Mouse (Mus musculus): ENCODE measurements around the gene Nfasc. TPM values are rescaled to one million over a fixed set of nuclear protein-coding genes. Genes with fewer than 3 reads are reported as not detected.

Gene Nfasc
- not detected in 2 replicates for polyA plus RNA-seq (2012; ENCODE audit: insufficient read depth, insufficient read length, missing spikeins)

DNA sequence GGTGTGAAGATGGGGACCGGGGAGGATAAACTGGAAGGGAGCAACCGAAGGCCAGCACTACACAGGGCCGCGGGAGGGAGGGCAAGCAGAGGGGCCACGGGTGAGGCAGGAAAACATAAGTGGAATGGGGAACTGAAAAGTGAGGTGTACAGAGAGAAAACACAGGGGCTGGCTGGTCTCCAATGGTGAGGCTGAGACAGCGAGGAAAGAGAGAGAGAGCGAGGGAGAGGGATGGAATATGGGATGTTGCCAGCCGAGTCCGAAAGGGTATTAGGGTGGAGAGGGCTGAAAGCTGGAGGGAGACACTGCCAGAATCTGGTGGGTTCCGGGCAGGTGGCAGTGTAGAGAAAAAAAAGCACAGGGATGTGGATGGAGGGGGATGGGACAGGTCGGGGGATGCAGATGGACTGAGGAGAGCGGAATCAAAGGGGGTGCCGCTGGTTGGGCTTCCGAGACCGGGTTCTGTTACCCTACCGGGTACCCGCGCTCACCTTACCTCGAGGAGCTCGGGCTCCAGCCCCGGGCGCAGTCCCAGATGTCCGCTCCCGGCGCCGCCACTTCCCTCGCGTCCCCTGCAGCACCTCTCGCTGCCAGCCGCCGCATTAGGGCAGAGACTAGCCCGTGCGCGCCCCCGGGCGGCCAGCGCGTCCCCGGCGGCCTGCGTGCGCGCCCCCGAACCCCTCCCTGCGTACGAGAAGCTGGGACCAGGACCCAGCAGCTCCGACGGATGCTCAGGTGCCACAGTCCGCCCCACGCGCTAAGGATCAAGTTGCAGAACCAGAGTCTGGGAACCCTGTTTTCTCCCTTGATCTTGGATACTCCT lies at the start of gene Nfasc:
Nfasc (minus strand) TSS at position 623 of the 823 bp plus-strand sequence.
- H3K27ac ChIP-seq (ENCODE audit: insufficient read depth, low read depth, low read length) = no peak within 1 kb of the TSS

DNA sequence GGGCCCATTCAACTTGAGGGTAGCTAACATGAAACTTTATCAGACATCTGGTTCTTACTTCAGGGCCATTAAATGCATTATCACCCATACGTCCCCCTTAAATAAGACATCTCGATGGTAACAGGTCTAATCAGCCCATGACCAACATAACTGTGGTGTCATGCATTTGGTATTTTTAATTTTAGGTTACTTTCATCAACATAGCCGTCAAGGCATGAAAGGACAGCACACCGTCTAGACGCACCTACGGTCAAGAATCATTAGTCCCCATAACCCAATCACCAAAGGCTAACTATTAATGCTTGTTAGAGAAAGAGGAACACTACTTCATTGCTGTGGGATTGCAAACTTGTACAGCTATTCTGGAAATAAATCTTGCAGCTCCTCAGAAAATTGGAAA lies 49.5 kb upstream of the Nfasc start:
- TF ChIP-seq CTCF (IDR thresholded peaks at IDR 0.05; ENCODE audit: low read depth, low read length) (no peak), POLR2A (IDR thresholded peaks at IDR 0.05; ENCODE audit: borderline replicate concordance, low read depth, low read length) (no peak)
- Histone ChIP-seq H3K4me3 (ENCODE audit: insufficient read depth, low read length) (no peak overlapping the region), H3K4me1 (ENCODE audit: control insufficient read depth, insufficient read depth, low read length) (peaks cover 2% of the 10 kb centered on the region; the same call in 1 of the 2 replicates), H3K27ac (ENCODE audit: insufficient read depth, low read depth, low read length) (no peak overlapping the region)

More for the DNA sequence above, at the start of gene Nfasc:
- TF ChIP-seq CTCF (IDR thresholded peaks at IDR 0.05; ENCODE audit: low read depth, low read length) (no peak), POLR2A (IDR thresholded peaks at IDR 0.05; ENCODE audit: borderline replicate concordance, low read depth, low read length) (no peak)
- no peak within 1 kb of the TSS for H3K4me3 ChIP-seq (ENCODE audit: insufficient read depth, low read length)
- H3K4me1 ChIP-seq (ENCODE audit: control insufficient read depth, insufficient read depth, low read length) = no peaks in the 10 kb centered on the region

DNA sequence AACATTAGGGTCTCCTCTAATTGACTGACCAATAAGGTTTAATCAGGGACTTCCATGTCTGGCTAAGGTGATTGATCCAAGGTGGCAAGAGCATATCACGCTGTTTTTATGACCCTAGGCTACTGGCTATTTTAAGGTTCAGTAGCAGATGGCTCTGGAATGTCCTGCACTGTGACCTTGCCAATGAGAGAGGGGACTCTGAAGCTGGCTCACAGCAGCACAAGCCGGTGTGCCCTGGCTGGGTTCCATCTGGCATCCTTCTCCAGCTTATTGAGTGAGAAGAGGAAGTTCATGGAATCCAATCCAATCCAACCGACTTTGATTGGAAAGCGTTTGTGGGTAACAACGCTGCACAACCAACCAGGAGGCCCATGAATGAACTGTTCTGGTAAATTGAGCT lies 45.3 kb upstream of the Nfasc start:
- Histone ChIP-seq H3K27ac (ENCODE audit: insufficient read depth, low read depth, low read length) (no peak overlapping the region), H3K4me3 (ENCODE audit: insufficient read depth, low read length) (no peak overlapping the region), H3K4me1 (ENCODE audit: control insufficient read depth, insufficient read depth, low read length) (no peaks in the 10 kb centered on the region)
- TF ChIP-seq POLR2A (IDR thresholded peaks at IDR 0.05; ENCODE audit: borderline replicate concordance, low read depth, low read length) = no peak
- TF ChIP-seq CTCF (IDR thresholded peaks at IDR 0.05; ENCODE audit: low read depth, low read length) = no peak

DNA sequence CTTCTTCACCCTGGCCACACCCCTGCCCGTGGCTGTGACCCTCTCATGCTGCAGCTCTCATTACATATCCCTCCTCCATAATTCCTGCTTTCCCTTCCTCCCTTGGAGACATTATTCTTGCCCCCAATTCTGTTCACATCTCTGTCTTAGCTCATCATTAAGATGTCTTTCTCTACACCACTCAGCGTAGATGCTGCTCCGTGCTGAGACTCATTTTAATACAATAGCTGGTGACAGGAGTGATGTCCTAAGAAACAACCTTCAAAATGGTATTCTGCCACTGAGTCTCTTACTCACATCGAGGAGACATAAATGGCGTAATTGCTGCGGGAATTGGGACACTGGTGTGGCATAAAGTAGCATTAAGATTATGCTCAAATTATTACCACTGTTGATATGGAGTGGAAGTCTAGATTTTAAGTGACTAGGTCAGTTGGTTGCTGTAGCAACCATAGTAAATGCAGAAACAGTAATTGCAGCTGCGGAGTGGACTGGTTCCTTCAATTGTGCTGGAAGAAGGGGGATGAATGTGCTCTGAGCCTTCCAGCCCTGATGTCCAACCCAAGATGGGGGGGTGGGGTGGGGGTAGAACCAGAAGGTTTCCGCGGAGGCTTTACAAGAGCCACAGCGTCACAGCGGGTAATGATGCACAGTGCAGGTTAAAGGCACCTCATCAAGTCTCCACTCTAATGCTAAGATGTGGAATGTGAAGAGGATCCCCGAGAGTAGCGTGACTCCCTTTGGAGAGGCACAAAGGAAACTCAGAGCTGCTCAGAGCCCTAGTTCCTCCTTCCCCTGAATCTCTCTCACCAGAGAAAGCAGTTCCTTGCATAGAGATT lies 40.2 kb upstream of the Nfasc start:
- TF ChIP-seq POLR2A (IDR thresholded peaks at IDR 0.05; ENCODE audit: borderline replicate concordance, low read depth, low read length) (no peak), CTCF (IDR thresholded peaks at IDR 0.05; ENCODE audit: low read depth, low read length) (no peak)
- no peaks in the 10 kb centered on the region for H3K4me1 ChIP-seq (ENCODE audit: control insufficient read depth, insufficient read depth, low read length)
- no peak overlapping the region for H3K4me3 ChIP-seq (ENCODE audit: insufficient read depth, low read length)
- no peak overlapping the region for H3K27ac ChIP-seq (ENCODE audit: insufficient read depth, low read depth, low read length)

DNA sequence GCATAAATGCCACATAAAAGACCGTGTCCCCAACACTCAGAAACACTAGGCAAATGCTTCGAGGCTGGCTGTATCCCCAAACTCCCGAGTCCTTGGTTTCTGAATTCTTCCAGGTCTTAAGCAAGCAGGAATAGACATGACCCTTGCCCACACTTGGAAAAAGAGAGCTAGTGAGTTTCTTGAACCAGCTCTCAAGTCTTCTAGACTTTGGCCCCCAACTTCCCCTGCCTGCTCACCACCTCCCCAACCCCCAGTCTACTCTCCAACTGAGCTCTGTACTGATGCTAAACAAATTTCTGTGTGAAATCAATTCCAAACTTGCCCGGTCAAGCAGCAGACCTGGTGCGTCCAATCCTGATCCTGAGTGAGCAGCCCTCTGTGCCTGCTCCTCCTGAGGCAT lies 39.4 kb upstream of the Nfasc start:
- TF ChIP-seq CTCF (IDR thresholded peaks at IDR 0.05; ENCODE audit: low read depth, low read length) (no peak), POLR2A (IDR thresholded peaks at IDR 0.05; ENCODE audit: borderline replicate concordance, low read depth, low read length) (no peak)
- Histone ChIP-seq H3K4me3 (ENCODE audit: insufficient read depth, low read length) (no peak overlapping the region), H3K27ac (ENCODE audit: insufficient read depth, low read depth, low read length) (no peak overlapping the region), H3K4me1 (ENCODE audit: control insufficient read depth, insufficient read depth, low read length) (no peaks in the 10 kb centered on the region)

DNA sequence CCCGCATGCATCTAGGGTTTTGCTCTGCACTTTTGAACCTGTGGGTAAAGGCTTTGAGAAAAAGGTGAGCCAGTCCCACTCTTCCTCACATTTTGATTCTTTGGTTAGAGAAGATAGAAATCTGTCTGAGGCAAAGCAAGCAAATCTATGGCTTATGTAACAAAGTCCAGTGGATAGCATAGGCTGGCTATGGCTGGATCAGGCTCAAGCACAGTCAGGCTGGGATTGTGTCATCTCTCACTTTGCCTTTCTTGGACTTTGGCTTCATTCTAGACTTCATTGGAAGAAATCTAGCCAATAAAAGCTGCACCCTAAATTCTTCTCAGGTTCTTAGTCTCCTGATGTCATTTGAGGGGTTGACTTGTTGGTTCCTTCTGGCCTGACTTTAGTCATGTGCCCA lies 38.7 kb upstream of the Nfasc start:
- no peaks in the 10 kb centered on the region for H3K4me1 ChIP-seq (ENCODE audit: control insufficient read depth, insufficient read depth, low read length)
- no peak overlapping the region for H3K4me3 ChIP-seq (ENCODE audit: insufficient read depth, low read length)
- no peak overlapping the region for H3K27ac ChIP-seq (ENCODE audit: insufficient read depth, low read depth, low read length)
- TF ChIP-seq POLR2A (IDR thresholded peaks at IDR 0.05; ENCODE audit: borderline replicate concordance, low read depth, low read length) = no peak
- no peak for TF ChIP-seq CTCF (IDR thresholded peaks at IDR 0.05; ENCODE audit: low read depth, low read length)

DNA sequence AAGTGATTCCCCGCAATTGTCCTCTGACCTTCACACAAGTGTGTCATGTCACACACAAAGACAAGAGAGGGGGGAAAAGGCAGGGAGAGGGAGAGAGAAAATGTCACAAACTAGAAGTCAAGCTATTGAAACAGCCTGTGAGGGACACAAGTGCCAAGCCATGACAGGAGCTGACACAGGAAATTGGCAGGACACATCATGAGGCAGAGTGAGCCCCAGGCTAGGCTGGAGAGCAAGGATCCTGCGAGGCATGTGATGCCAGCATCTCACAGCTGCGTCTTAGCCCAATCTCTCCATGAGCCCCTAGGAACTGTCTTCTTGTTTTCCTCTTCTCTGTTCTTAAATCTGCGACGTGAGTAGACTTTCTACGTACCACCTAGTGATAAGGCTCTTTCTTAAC lies 33.4 kb upstream of the Nfasc start:
- Histone ChIP-seq H3K4me3 (ENCODE audit: insufficient read depth, low read length) (no peak overlapping the region), H3K4me1 (ENCODE audit: control insufficient read depth, insufficient read depth, low read length) (no peaks in the 10 kb centered on the region), H3K27ac (ENCODE audit: insufficient read depth, low read depth, low read length) (no peak overlapping the region)
- TF ChIP-seq POLR2A (IDR thresholded peaks at IDR 0.05; ENCODE audit: borderline replicate concordance, low read depth, low read length) (no peak), CTCF (IDR thresholded peaks at IDR 0.05; ENCODE audit: low read depth, low read length) (no peak)

DNA sequence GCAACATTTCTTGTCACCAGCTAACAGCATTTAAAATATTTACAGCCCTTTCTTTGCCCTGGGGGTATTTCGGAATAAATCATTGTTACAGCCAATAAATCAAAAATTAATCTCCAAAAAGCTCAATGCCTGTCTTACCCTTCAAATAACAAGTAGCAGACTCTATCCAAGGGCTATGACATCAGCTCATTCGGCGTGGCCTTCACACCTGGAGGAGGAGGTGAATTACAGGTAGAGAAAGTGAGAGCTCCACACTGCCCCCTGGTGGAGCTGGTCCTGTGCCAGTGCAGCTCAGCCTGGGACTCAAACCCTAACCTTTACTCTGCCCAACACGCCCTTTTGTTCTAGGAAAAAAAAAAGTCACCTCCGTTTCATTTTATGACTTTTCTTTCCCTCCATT lies 29.8 kb upstream of the Nfasc start:
- TF ChIP-seq CTCF (IDR thresholded peaks at IDR 0.05; ENCODE audit: low read depth, low read length) (peak; percentile 47; the same call in 1 of the 2 replicates), POLR2A (IDR thresholded peaks at IDR 0.05; ENCODE audit: borderline replicate concordance, low read depth, low read length) (no peak)
- Histone ChIP-seq H3K27ac (ENCODE audit: insufficient read depth, low read depth, low read length) (no peak overlapping the region), H3K4me3 (ENCODE audit: insufficient read depth, low read length) (no peak overlapping the region), H3K4me1 (ENCODE audit: control insufficient read depth, insufficient read depth, low read length) (no peaks in the 10 kb centered on the region)

DNA sequence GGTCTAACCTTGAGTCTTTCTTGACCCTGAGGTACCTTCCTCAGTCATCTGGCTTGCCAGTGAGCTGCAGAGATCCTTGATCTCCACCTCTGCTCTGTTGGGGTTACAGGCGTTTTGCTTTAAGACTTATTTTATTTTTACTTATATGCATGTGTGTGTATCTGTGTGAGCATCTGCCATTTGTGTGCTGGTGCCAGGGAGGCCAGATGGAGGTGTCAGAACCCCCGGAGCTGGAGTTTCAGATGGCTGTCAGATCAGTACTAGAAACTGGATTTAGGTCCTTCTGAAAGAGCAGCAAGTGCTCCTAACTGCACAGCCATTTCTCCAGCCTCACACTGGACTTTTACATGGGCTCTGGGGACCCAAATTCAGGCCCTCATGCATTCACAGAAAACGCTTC lies 28.0 kb upstream of the Nfasc start:
- Histone ChIP-seq H3K27ac (ENCODE audit: insufficient read depth, low read depth, low read length) (no peak overlapping the region), H3K4me1 (ENCODE audit: control insufficient read depth, insufficient read depth, low read length) (no peaks in the 10 kb centered on the region), H3K4me3 (ENCODE audit: insufficient read depth, low read length) (no peak overlapping the region)
- TF ChIP-seq POLR2A (IDR thresholded peaks at IDR 0.05; ENCODE audit: borderline replicate concordance, low read depth, low read length) (no peak), CTCF (IDR thresholded peaks at IDR 0.05; ENCODE audit: low read depth, low read length) (no peak)

DNA sequence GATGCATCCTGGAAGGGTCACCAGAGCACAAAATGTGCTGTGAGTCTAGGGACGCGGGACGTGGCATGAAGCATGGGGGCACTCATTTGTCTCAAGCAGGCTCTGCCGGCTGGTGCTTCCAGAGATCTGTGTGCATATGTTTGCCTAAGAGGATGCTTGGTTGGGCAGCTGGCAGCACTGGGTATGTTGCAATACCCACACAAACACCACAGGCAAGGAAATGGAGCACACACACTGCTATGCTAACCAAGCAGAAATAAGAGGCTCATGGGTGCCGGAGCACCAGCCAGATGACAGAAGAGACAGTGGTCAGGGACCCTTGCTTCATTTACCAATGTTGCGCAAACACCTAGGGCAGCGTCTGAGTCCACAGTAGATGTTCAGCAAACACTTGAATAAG lies 25.8 kb upstream of the Nfasc start:
- Histone ChIP-seq H3K4me3 (ENCODE audit: insufficient read depth, low read length) (no peak overlapping the region), H3K27ac (ENCODE audit: insufficient read depth, low read depth, low read length) (no peak overlapping the region), H3K4me1 (ENCODE audit: control insufficient read depth, insufficient read depth, low read length) (no peaks in the 10 kb centered on the region)
- TF ChIP-seq POLR2A (IDR thresholded peaks at IDR 0.05; ENCODE audit: borderline replicate concordance, low read depth, low read length) (no peak), CTCF (IDR thresholded peaks at IDR 0.05; ENCODE audit: low read depth, low read length) (no peak)
